Mouse (Mus musculus) stomach, postnatal 0 days (tissue): Measurements from ENCODE around the gene Olfr603.

Source experiments
- CTCF ChIP-seq: IDR thresholded peaks from 2 replicates; pipeline ENCODE4 v1.5.1; 2016; ENCODE audit warnings: antibody characterized with exemption, low read depth, mild to moderate bottlenecking, moderate library complexity
- EP300 ChIP-seq: optimal IDR thresholded peaks from 2 replicates; pipeline ENCODE3; 2016; ENCODE audit warnings: antibody characterized with exemption

DNA sequence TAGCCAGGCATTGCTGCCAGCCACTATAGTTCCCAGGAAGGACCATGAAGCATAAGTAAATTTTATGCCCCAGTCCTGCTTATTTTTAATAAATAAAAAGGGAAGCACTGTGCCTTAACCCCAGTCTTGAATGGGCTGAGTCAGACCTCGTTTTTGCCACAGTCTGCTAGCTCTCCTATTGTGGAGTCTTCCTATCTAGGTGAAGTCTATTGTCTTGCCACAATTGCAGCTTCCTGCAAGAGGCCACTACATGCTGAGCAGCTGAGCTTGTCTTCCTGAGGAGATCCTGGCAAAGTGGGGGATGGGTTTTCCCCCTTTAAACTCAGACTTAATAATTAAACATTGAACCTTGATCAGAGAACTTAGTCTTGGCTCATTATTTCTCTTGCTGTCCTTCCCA lies 13.0 kb upstream of the Olfr603 start:
- TF ChIP-seq EP300 (no peak), CTCF (no peak)
